Mouse (Mus musculus): ENCODE results near the gene Cpne4. TPM values are rescaled to one million over a fixed set of nuclear protein-coding genes. Genes with fewer than 3 reads are reported as not detected.

Gene Cpne4
- total and polyA plus RNA-seq, 3 experiments: not detected

GRCm38 (mm10) chr9:104922051-104922450 lies 375.0 kb downstream of the Cpne4 start:
- Histone ChIP-seq H3K9me3 (replicated peaks; ENCODE audit: insufficient read depth, low read length) (no peaks in the 10 kb centered on the region), H3K4me1 (ENCODE audit: control insufficient read depth in 1 of 2, insufficient read depth in 2 of 2, low read length in 2 of 2) (no peaks in the 10 kb centered on the region), H3K36me3 (ENCODE audit: control insufficient read depth in 1 of 2, insufficient read depth in 2 of 2, low read length in 2 of 2) (no peaks in the 10 kb centered on the region), H3K27ac (ENCODE audit: control insufficient read depth, low read depth, low read length) (no peak overlapping the region), H3K79me2 (ENCODE audit: control insufficient read depth, insufficient read depth, low read length, poor library complexity) (no peaks in the 10 kb centered on the region), H3K27me3 (ENCODE audit: control insufficient read depth in 1 of 2, insufficient read depth in 2 of 2, low read length in 2 of 2) (no peaks in the 10 kb centered on the region), H3K9ac (ENCODE audit: control insufficient read depth, low read depth, low read length, poor library complexity, severe bottlenecking) (no peak overlapping the region), H3K4me3 (ENCODE audit: control insufficient read depth in 1 of 2, insufficient read depth in 1 of 2, low read depth in 2 of 2, low read length in 2 of 2) (no peak overlapping the region)
- no peak for TF ChIP-seq POLR2A (IDR thresholded peaks at IDR 0.05; ENCODE audit: control insufficient read depth in 1 of 2, insufficient read depth in 1 of 2, low read depth in 1 of 2, low read length in 2 of 2, poor library complexity in 1 of 2)
- no peak for TF ChIP-seq ZMIZ1 (IDR thresholded peaks at IDR 0.05; ENCODE audit: low read depth, low read length)
- no peak for TF ChIP-seq POLR2AphosphoS2 (IDR thresholded peaks at IDR 0.05; ENCODE audit: low read length)
- no peak for TF ChIP-seq MEF2A (IDR thresholded peaks at IDR 0.05; ENCODE audit: extremely low read depth, insufficient replicate concordance, low read depth, low read length, poor library complexity, severe bottlenecking)
- no peak for TF ChIP-seq RAD21 (IDR thresholded peaks at IDR 0.05; ENCODE audit: low read depth, low read length)
- TF ChIP-seq MAX (IDR thresholded peaks at IDR 0.05; ENCODE audit: low read length): no peak
- no peak for TF ChIP-seq GATA1 (IDR thresholded peaks at IDR 0.05; ENCODE audit: low read depth, low read length)
- no peak for TF ChIP-seq E2F4 (IDR thresholded peaks at IDR 0.05; ENCODE audit: borderline replicate concordance, low read depth, low read length)
- TF ChIP-seq EP300 (IDR thresholded peaks at IDR 0.05; ENCODE audit: low read depth in 1 of 2, low read length in 2 of 2): no peak
- no peak for TF ChIP-seq TAL1 (IDR thresholded peaks at IDR 0.05; ENCODE audit: low read length)
- no peak for TF ChIP-seq NELFE (IDR thresholded peaks at IDR 0.05; ENCODE audit: low read depth, low read length)
- no peak for TF ChIP-seq ZNF384 (IDR thresholded peaks at IDR 0.05; ENCODE audit: low read depth, low read length)
- no peak for TF ChIP-seq TCF12 (IDR thresholded peaks at IDR 0.05; ENCODE audit: low read depth, low read length)
- TF ChIP-seq USF2 (IDR thresholded peaks at IDR 0.05; ENCODE audit: borderline replicate concordance in 1 of 2, insufficient read depth in 1 of 2, low read depth in 1 of 2, low read length in 2 of 2): no peak
- TF ChIP-seq UBTF (IDR thresholded peaks at IDR 0.05; ENCODE audit: borderline replicate concordance, insufficient read depth, low read depth, low read length): no peak
- no peak for TF ChIP-seq MYC (IDR thresholded peaks at IDR 0.05; ENCODE audit: low read depth, low read length)
- TF ChIP-seq NRF1 (IDR thresholded peaks at IDR 0.05; ENCODE audit: insufficient read depth, low read depth, low read length, poor library complexity, severe bottlenecking): no peak
- no peak for TF ChIP-seq HCFC1 (IDR thresholded peaks at IDR 0.05; ENCODE audit: low read depth, low read length)
- DNase-seq (ENCODE audit: low read depth, low spot score): no peak

GRCm38 (mm10) chr9:104928806-104929205 lies 381.7 kb downstream of the Cpne4 start:
- TF ChIP-seq ZMIZ1 (IDR thresholded peaks at IDR 0.05; ENCODE audit: low read depth, low read length) (no peak), MAZ (IDR thresholded peaks at IDR 0.05; ENCODE audit: low read depth, low read length) (no peak), SIN3A (IDR thresholded peaks at IDR 0.05; ENCODE audit: low read length) (no peak), GATA1 (IDR thresholded peaks at IDR 0.05; ENCODE audit: low read depth, low read length) (no peak), RAD21 (IDR thresholded peaks at IDR 0.05; ENCODE audit: low read depth, low read length) (no peak), NELFE (IDR thresholded peaks at IDR 0.05; ENCODE audit: low read depth, low read length) (no peak), SMC3 (IDR thresholded peaks at IDR 0.05; ENCODE audit: low read depth, low read length) (no peak), ZNF384 (IDR thresholded peaks at IDR 0.05; ENCODE audit: low read depth, low read length) (no peak), MAX (IDR thresholded peaks at IDR 0.05; ENCODE audit: low read length) (no peak), BHLHE40 (IDR thresholded peaks at IDR 0.05; ENCODE audit: borderline replicate concordance, low read depth, low read length) (no peak), NRF1 (IDR thresholded peaks at IDR 0.05; ENCODE audit: insufficient read depth, low read depth, low read length, poor library complexity, severe bottlenecking) (no peak), ZKSCAN1 (IDR thresholded peaks at IDR 0.05; ENCODE audit: low read depth, low read length) (no peak), ZC3H11A (IDR thresholded peaks at IDR 0.05; ENCODE audit: low read depth, low read length) (no peak), TAL1 (IDR thresholded peaks at IDR 0.05; ENCODE audit: low read length) (no peak), UBTF (IDR thresholded peaks at IDR 0.05; ENCODE audit: borderline replicate concordance, insufficient read depth, low read depth, low read length) (no peak)
- no peaks in the 10 kb centered on the region for H3K4me1 ChIP-seq (ENCODE audit: control insufficient read depth in 1 of 2, insufficient read depth in 2 of 2, low read length in 2 of 2)
- no peak overlapping the region for H3K9ac ChIP-seq (ENCODE audit: control insufficient read depth, low read depth, low read length, poor library complexity, severe bottlenecking)
- no peaks in the 10 kb centered on the region for H3K27me3 ChIP-seq (ENCODE audit: control insufficient read depth in 1 of 2, insufficient read depth in 2 of 2, low read length in 2 of 2)
- no peaks in the 10 kb centered on the region for H3K9me3 ChIP-seq (replicated peaks; ENCODE audit: insufficient read depth, low read length)
- DNase-seq (ENCODE audit: low read depth, low spot score): no peak
- no peaks in the 10 kb centered on the region for H3K36me3 ChIP-seq (ENCODE audit: control insufficient read depth in 1 of 2, insufficient read depth in 2 of 2, low read length in 2 of 2)
- H3K79me2 ChIP-seq (ENCODE audit: control insufficient read depth, insufficient read depth, low read length, poor library complexity): no peaks in the 10 kb centered on the region
- H3K4me3 ChIP-seq (ENCODE audit: control insufficient read depth in 1 of 2, insufficient read depth in 1 of 2, low read depth in 2 of 2, low read length in 2 of 2): no peak overlapping the region
- no peak overlapping the region for H3K27ac ChIP-seq (ENCODE audit: control insufficient read depth, low read depth, low read length)

All from MEL (cell line).